Mouse (Mus musculus) megakaryocyte-erythroid progenitor cell, adult 5-6 weeks (primary cell): Measurements from ENCODE around the gene Gm4553. TPM values are rescaled to one million over a fixed set of nuclear protein-coding genes. Genes with fewer than 3 reads are reported as not detected.
"Not testable (repeated sequence)": the region's sequence is repeated elsewhere in the genome, so short reads cannot be mapped to it uniquely, and the experiment has no call there.

Experiments used
- ATAC-seq: replicated peaks from 2 replicates; pipeline ENCODE4 v1.8.0; 2016; ENCODE audit warnings: mild to moderate bottlenecking, inconsistent platforms; ENCODE audit not compliant: severe bottlenecking, poor library complexity, low FRiP score, low TSS enrichment
- total RNA-seq, 2 experiments: library from RNA; stranded (forward) in 1 of 2; stranded (reverse) in 1 of 2; fragments of 200-1000, 215-1000 nt in 1 of 2; fragments of >200 nt in 1 of 2; fragmentation: Nextera tagmentation in 1 of 2; gene quantifications; 2 replicates each; pipeline ENCODE4 v1.2.3; 2014 to 2017

The Gm4553 gene
- not detected in 2 replicates for total RNA-seq (2014; fragmentation: Nextera tagmentation)
- total RNA-seq (2017) = not detected in 2 replicates

DNA sequence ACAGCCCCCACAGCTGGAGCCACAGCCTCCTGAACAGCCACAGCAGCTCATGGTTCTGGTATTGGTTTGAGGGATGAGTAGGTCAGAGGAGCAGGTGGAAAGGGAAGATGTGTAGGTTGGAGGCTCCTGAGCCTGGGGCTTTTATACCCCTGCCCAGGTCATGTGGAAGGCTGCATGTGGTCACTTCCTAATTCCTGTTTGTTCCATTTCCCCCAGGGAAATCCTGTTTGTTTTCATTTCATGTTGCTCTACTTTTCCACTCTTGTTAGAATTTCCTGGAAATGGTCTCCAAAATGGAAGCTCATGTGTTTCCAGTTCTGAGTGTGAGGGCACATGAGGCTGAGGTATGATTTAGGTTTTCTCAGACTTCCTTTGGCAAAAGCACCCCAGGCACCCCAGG, at the start of gene Gm4553:
Gm4553 (minus strand) TSS at position 101 of the 400 bp plus-strand sequence.
- not testable (repeated sequence) for ATAC-seq

DNA sequence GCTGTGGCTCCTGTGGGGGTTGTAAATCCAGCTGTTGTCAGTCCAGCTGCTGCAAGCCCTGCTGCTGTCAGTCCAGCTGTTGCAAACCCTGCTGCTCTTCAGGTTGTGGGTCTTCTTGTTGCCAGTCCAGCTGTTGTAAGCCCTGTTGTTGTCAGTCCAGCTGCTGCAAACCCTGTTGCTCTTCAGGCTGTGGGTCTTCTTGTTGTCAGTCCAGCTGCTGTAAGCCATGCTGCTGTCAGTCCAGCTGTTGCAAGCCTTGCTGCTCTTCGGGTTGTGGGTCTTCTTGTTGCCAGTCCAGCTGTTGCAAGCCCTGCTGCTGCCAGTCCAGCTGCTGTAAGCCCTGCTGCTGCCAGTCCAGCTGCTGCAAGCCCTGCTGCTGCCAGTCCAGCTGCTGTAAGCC, 46.6 kb upstream of the Gm4553 start:
- not testable (repeated sequence) for ATAC-seq

DNA sequence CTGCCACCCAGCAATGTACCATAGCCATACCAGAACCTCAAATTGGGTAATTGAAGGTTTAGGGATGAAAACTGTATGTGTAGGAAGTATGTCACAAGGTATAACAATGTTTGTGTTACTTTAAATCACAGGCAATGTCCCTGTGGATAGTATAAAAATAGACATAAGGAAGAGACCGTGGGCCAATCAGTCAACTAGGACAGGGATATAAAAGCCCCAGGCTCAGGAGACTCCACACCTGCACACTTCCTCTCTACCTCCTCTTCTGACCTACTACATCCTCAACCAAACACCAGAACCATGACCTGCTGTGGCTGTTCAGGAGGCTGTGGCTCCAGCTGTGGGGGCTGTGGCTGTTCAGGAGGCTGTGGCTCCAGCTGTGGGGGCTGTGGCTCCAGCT, 46.0 kb upstream of the Gm4553 start, which contains the start of gene Gm7579:
Gm7579 (plus strand) TSS at position 301 of the 400 bp plus-strand sequence.
- ATAC-seq = no peak

- ATAC-seq = not testable (repeated sequence)
Measured at GRCm38 (mm10) chr7:142206891-142207290, 41.4 kb upstream of the Gm4553 start.

DNA sequence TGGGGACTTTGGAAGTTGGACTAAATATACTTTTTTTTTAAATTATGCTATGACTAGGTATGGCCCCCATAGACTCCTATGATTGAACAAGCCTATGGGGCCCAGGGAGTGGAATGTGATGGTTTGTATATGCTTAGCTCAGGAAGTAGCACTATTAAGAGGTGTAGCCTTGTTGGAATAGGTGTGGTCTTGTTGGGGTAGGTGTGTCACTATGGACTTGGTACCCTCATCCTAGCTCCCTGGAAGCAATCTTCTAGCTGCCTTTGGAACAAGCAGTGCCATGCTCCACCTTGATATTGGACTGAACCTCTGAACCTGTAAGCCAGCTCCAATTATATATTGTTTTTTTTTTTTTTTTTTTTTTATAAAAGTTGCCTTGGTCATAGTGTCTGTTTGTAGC, 39.9 kb upstream of the Gm4553 start:
- no peak for ATAC-seq

- ATAC-seq = no peak
Measured at GRCm38 (mm10) chr7:142201064-142201463, 35.5 kb upstream of the Gm4553 start, which contains the start of gene Krtap5-3. Gene Krtap5-3, plus strand, starts transcription at chr7:142201364.

GRCm38 (mm10) chr7:142198748-142199147, 33.2 kb upstream of the Gm4553 start:
- no peak for ATAC-seq

- ATAC-seq = no peak
Measured at GRCm38 (mm10) chr7:142190289-142190688, 24.8 kb upstream of the Gm4553 start, which contains the start of gene Gm10153. Gene Gm10153, minus strand, starts transcription at chr7:142190389.

GRCm38 (mm10) chr7:142188156-142188555, 22.6 kb upstream of the Gm4553 start:
- no peak for ATAC-seq

- no peak for ATAC-seq
Measured at GRCm38 (mm10) chr7:142181021-142181420, 15.5 kb upstream of the Gm4553 start.

DNA sequence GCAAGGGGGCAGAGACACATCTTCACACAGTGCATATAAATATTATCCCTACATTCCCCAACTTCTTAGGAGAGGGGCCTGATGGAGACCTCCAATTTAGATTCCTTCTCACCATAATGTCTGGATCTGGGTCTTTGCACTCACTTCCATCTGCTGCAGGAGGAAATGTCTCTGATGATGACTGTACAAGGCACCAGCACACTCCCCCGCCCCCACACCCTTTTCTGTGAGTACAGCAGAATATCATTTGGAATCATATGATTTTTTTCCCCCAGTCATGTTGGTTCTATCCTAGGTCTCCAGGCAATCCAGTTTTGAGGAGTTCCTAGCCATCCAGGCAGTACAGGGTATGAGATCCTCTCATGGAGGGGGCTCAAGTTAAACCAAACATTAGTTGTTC, 13.1 kb upstream of the Gm4553 start:
- no peak for ATAC-seq

DNA sequence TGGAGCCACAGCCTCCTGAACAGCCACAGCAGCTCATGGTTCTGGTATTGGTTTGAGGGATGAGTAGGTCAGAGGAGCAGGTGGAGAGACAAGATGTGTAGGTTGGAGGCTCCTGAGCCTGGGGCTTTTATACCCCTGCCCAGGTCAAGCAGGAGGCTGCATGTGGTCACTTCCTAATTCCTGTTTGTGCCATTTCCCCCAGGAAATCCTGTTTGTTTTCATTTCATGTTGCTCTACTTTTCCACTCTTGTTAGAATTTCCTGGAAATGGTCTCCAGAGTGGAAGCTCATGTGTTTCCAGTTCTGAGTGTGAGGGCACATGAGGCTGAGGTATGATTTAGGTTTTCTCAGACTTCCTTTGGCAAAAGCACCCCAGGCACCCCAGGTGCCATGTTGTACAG, 10.4 kb upstream of the Gm4553 start, which contains the start of gene Krtap5-2:
Krtap5-2 (minus strand) TSS at position 101 of the 400 bp plus-strand sequence.
- ATAC-seq = not testable (repeated sequence)

DNA sequence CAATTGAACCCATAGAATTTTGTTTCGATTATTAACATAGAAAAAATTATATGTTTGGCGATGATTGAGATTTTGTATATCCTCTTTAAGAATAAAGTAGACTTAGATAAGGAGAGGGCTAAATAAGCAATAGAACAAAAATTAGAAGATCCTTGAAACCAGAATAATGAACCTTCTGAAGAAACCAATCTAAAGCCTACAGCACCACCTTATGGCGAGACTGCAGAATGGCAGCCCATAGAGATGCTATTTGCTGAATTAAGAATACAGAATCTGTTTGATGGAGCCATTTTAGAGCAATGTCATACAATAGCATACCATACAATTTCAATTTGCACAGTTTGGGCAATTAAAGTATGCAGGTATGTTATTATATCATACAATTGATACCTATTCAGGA, 4.3 kb upstream of the Gm4553 start:
- peak; percentile 85 for ATAC-seq

DNA sequence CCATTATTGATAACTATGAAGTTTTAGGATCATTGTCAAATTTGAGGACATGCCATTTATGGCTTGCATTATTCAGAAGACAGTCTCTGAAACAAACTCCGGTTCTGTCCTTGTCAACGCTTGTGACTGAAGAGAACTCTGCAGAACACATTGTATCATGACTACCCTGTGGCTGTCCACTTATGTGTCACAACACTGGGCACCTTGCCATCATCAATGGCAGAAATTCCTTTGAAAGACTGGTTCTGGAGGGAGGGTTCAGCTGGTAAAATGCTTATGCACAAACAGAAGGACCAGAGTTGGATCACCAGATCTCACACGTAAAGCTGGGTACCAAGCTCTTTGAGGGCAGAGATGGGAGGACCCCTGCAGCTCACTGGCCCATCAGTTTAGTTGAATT, 6.2 kb downstream of the Gm4553 start:
- ATAC-seq = no peak

DNA sequence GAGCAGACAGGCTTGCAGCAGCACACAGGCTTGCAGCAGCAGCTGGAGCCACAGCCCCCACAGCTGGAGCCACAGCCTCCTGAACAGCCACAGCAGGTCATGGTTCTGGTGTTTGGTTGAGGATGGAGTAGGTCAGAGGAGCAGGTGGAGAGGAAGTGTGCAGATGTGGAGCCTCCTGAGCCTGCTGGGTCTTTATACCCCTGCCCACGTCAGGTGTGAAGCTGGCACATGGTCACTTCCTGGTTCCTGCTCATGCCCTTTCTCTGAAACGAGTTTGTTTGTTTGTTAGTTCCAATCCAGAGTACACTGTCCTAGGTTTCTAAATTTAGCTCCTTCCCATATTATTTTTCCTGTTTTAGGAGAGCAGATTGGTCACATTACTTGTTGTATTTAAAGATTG, 8.5 kb downstream of the Gm4553 start, which contains the start of gene Gm29735:
Gm29735 (minus strand) TSS at position 101 of the 400 bp plus-strand sequence.
- ATAC-seq = not testable (repeated sequence)

GRCm38 (mm10) chr7:142155308-142155707, 10.2 kb downstream of the Gm4553 start:
- no peak for ATAC-seq

DNA sequence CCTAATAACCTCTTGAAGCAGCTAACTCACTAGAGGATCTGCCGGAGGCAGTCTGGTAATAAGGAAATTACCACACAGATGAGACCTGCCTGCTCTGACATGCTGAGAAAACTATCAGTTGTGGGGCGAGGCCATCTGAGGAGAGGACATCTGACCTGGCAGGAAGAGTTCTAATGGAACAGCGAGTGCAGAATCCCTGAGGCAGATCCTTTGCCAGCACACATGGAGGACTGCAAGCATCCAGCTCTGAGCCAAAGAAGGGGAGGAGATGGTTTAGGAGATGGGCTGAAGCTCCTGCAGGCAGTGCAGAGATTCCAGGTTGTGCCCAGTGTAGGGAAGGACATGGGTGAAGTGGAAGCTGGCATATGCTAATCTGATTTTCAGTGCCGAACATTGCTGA, 13.3 kb downstream of the Gm4553 start:
- ATAC-seq = no peak

DNA sequence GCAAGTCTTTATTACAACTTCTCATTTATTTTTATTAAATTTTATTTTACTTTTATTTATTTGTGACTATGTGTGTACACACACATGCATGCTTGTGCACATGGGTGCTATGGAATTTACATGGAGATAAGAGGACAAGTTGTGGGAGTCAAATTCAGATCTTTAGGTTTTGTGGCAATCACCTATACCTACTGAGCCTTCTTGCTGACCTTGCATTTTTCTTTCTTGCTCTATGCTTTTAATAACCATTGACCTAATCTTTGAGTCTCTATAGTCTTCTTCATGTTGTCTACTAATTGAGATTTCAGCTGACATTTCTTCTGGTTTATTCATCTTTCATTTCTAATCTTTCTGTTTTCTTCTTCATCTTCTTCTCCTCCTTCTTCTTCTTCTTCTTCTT, 16.9 kb downstream of the Gm4553 start:
- ATAC-seq = no peak

DNA sequence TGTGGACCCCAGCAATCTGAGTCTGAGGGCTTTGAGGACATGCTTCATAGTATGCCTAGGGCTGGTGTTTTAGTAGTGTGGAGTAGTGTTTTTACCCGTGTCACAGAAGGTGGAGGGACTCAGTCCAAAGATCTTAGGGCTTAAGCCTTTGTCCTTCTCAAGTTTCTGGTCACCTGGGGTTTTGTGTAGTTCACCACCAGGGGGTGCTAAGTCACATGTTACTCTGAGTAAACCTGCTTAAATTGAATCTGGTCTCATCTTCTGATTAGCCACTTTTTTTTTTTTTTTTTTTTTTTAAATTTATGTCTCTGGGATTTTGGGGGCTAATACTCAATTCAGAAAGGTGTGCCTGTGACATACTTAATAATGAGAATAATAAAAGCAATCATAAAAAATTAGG, 19.5 kb downstream of the Gm4553 start:
- ATAC-seq = peak; percentile 70

- no peak for ATAC-seq
Measured at GRCm38 (mm10) chr7:142145413-142145940, 20.1 kb downstream of the Gm4553 start.

DNA sequence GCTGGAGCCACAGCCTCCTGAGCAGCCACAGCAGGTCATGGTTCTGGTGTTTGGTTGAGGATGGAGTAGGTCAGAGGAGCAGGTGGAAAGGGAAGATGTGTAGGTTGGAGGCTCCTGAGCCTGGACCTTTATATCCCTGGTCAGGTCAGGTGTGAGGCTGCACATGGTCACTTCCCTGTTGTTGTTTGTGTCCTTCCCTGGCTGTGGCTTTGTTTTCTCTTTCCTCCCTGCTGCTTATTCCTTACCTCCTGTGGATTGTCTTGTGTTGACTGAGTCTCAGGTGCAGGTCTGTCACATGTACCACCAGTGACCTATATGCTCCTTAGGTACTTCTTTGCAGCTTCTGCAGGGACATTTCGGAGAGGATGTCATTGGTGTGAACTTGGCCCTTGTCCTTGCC, 21.0 kb downstream of the Gm4553 start, which contains the start of gene Gm45337:
Gm45337 (minus strand) TSS at position 101 of the 400 bp plus-strand sequence.
- ATAC-seq = no peak
